Mouse (Mus musculus): Measurements from ENCODE around the gene Ccl25.

- TF ChIP-seq POLR2A (IDR thresholded peaks at IDR 0.05; ENCODE audit: low read depth, low read length) (no peak), CTCF (IDR thresholded peaks at IDR 0.05; ENCODE audit: extremely low read depth, insufficient read depth, insufficient read length, insufficient replicate concordance) (no peak)
Measured at GRCm38 (mm10) chr8:4403960-4404879, 79.2 kb downstream of the Ccl25 start.
